ENCODE assay signal across 11 mouse cellular contexts in the genomic region with DNA sequence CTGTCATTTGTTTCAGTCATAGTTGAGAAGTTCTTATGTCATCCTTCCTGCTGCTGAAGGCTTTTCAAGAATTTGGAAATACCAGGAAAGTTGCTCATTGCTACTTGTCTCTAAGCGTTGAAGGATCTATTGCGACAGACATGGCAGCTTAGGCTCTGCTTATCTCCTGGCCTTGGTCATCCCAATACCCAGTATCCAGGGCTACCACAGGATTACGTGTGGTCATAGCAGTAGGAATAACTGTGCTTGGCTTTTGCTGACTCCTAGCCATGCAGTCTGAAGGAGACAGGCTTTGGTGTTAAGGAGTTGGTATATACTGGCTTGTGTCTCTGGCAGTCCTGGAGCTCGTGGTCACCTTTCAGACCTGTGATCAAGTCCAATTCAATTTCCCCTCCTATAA. TPM values are rescaled to one million over a fixed set of nuclear protein-coding genes. Genes with fewer than 3 reads are reported as not detected.
A peak's percentile ranks its signal among the peaks of the same experiment; 100 is the strongest.
DNase-seq lines count a peak whose midpoint lies in the region; ATAC-seq and TF ChIP-seq lines count a peak whose summit lies in the region.
"Had no signal": no experiment of that assay in that cellular context is flagged by ENCODE, and none has a peak within 500 bp of the region (broad histone marks: within the 10 kb centered on the region; RNA-seq: fewer than 3 reads in every experiment).

No protein-coding gene starts in this region.

- no peaks in the 10 kb centered on the region for H3K4me1 ChIP-seq in heart, embryonic 16.5 days (ENCODE audit: control insufficient read depth, insufficient read depth, low read length)
- no peaks in the 10 kb centered on the region for H3K4me1 ChIP-seq in heart, embryonic 12.5 days (replicated peaks)
- H3K4me1 ChIP-seq in lung, postnatal 0 days (ENCODE audit: insufficient read depth, low read depth, low read length): no peaks in the 10 kb centered on the region
- H3K4me1 ChIP-seq: midbrain, embryonic 13.5 days had no signal

- peak overlapping the region; percentile 54 for H3K27ac ChIP-seq in heart, embryonic 16.5 days (ENCODE audit: low read length)
- H3K27ac ChIP-seq in heart, embryonic 12.5 days (ENCODE audit: poor library complexity, severe bottlenecking): no peak overlapping the region
- H3K27ac ChIP-seq in lung, postnatal 0 days (ENCODE audit: low read length): peak overlapping the region; percentile 78
- H3K27ac ChIP-seq: midbrain, embryonic 13.5 days had no signal

- H3K9me3 ChIP-seq in heart, embryonic 16.5 days (replicated peaks; ENCODE audit: control insufficient read depth, low read length): no peaks in the 10 kb centered on the region
- H3K9me3 ChIP-seq in heart, embryonic 12.5 days (replicated peaks): no peaks in the 10 kb centered on the region
- H3K9me3 ChIP-seq in lung, postnatal 0 days (ENCODE audit: low read length): no peaks in the 10 kb centered on the region
- H3K9me3 ChIP-seq: midbrain, embryonic 13.5 days had no signal

- DNase-seq in 416B (ENCODE audit: low read depth): peak; percentile 72
- DNase-seq in adrenal gland, postnatal 10 days: peak; percentile 63
- DNase-seq in lung, postnatal 0 days (ENCODE audit: low spot score): peak; percentile 84
- no peak for DNase-seq in embryo, embryonic 10 days (ENCODE audit: low spot score)
- DNase-seq in embryo, embryonic 11 days: no peak
- no peak for DNase-seq in gastrocnemius, postnatal 36 days
- DNase-seq: liver; thymus, postnatal 36 days had no signal

- intact Hi-C loops in gastrocnemius, postnatal 36 days (cut with DNase I): no loop called here

- no peak overlapping the region for H3K4me2 ChIP-seq in heart, embryonic 16.5 days (ENCODE audit: low read depth, low read length)
- no peak overlapping the region for H3K4me2 ChIP-seq in heart, embryonic 12.5 days
- no peak overlapping the region for H3K4me2 ChIP-seq in lung, postnatal 0 days (replicated peaks; ENCODE audit: low read depth, low read length)
- H3K4me2 ChIP-seq: midbrain, embryonic 13.5 days had no signal

- TF ChIP-seq CTCF in lung, postnatal 0 days (IDR thresholded peaks at IDR 0.05): no peak

- no peaks in the 10 kb centered on the region for H3K27me3 ChIP-seq in heart, embryonic 16.5 days (ENCODE audit: control insufficient read depth, insufficient read depth, low read length)
- no peaks in the 10 kb centered on the region for H3K27me3 ChIP-seq in heart, embryonic 12.5 days (replicated peaks)
- H3K27me3 ChIP-seq in lung, postnatal 0 days (replicated peaks; ENCODE audit: insufficient read depth, low read length): no peaks in the 10 kb centered on the region
- H3K27me3 ChIP-seq: midbrain, embryonic 13.5 days had no signal

- no peak overlapping the region for H3K9ac ChIP-seq in heart, embryonic 16.5 days (ENCODE audit: low read length)
- no peak overlapping the region for H3K9ac ChIP-seq in heart, embryonic 12.5 days
- H3K9ac ChIP-seq in lung, postnatal 0 days (replicated peaks; ENCODE audit: low read depth): no peak overlapping the region
- H3K9ac ChIP-seq: midbrain, embryonic 13.5 days had no signal

- H3K4me3 ChIP-seq in heart, embryonic 16.5 days (ENCODE audit: low read length): no peak overlapping the region
- H3K4me3 ChIP-seq in heart, embryonic 12.5 days: no peak overlapping the region
- no peak overlapping the region for H3K4me3 ChIP-seq in lung, postnatal 0 days (ENCODE audit: low read depth, low read length)
- H3K4me3 ChIP-seq: midbrain, embryonic 13.5 days had no signal

- peaks cover 10% of the 10 kb centered on the region for H3K36me3 ChIP-seq in heart, embryonic 16.5 days (ENCODE audit: control insufficient read depth, insufficient read depth)
- H3K36me3 ChIP-seq in heart, embryonic 12.5 days: peaks cover 70% of the 10 kb centered on the region
- H3K36me3 ChIP-seq in lung, postnatal 0 days (ENCODE audit: insufficient read depth, low read length): peaks cover 13% of the 10 kb centered on the region

- ATAC-seq in heart, embryonic 16.5 days (replicated peaks; ENCODE audit: extremely low read depth, insufficient read depth, low FRiP score): no peak
- no peak for ATAC-seq in heart, embryonic 12.5 days (ENCODE audit: insufficient number of reproducible peaks, low FRiP score)
- ATAC-seq in lung, postnatal 0 days: peak; percentile 32
- ATAC-seq: midbrain, embryonic 13.5 days had no signal

- WGBS in heart, embryonic 16.5 days: 80% methylated on average over 4 of the region's 4 CpGs
- WGBS in heart, embryonic 12.5 days: 74% methylated on average over 4 of the region's 4 CpGs
- WGBS in lung, postnatal 0 days: 58% methylated on average over 4 of the region's 4 CpGs

- TF ChIP-seq EP300 in lung, postnatal 0 days (IDR thresholded peaks at IDR 0.05): no peak

RNA-seq across cellular contexts. Expression of a gene that starts 32.8 kb away (rescaled TPM):
- polyA plus RNA-seq in heart, embryonic 16.5 days (2015; fragmentation: Nextera tagmentation; extraction: Ambion mirVana): 0.74 and 1.1 TPM in 2 replicates
- polyA plus RNA-seq in heart, embryonic 12.5 days (2016; fragmentation: Nextera tagmentation; extraction: Ambion mirVana): 0.88 and 0.92 TPM in 2 replicates
- total RNA-seq in adrenal gland, postnatal 10 days (2021): 1 to 10 TPM; 1.1 to 1.3 TPM
- 0.35 and 0.49 TPM in 2 replicates for polyA plus RNA-seq in lung, postnatal 0 days (2015; fragmentation: Nextera tagmentation; extraction: Ambion mirVana)
- 1 to 10 TPM; 1.3 to 2.0 TPM for total RNA-seq in gastrocnemius, postnatal 36 days (2021)

RNA-seq across cellular contexts. Expression of a gene that starts 39.2 kb away (rescaled TPM):
- 11.1 and 11.8 TPM in 2 replicates for polyA plus RNA-seq in heart, embryonic 16.5 days (2015; fragmentation: Nextera tagmentation; extraction: Ambion mirVana)
- 13.1 and 14.0 TPM in 2 replicates for polyA plus RNA-seq in heart, embryonic 12.5 days (2016; fragmentation: Nextera tagmentation; extraction: Ambion mirVana)
- 10 to 100 TPM; 13.1 to 23.5 TPM for total RNA-seq in adrenal gland, postnatal 10 days (2021)
- polyA plus RNA-seq in lung, postnatal 0 days (2015; fragmentation: Nextera tagmentation; extraction: Ambion mirVana): 12.0 and 12.6 TPM in 2 replicates
- total RNA-seq in gastrocnemius, postnatal 36 days (2021): 1 to 10 TPM; 5.3 to 5.6 TPM

RNA-seq across cellular contexts. Expression of a gene that starts 44.3 kb away (rescaled TPM):
- polyA plus RNA-seq in heart, embryonic 16.5 days (2015; fragmentation: Nextera tagmentation; extraction: Ambion mirVana): 5.0 and 5.8 TPM in 2 replicates
- 2.0 and 2.4 TPM in 2 replicates for polyA plus RNA-seq in heart, embryonic 12.5 days (2016; fragmentation: Nextera tagmentation; extraction: Ambion mirVana)
- 10 to 100 TPM; 10.0 to 10.9 TPM for total RNA-seq in adrenal gland, postnatal 10 days (2021)
- 3.1 and 3.6 TPM in 2 replicates for polyA plus RNA-seq in lung, postnatal 0 days (2015; fragmentation: Nextera tagmentation; extraction: Ambion mirVana)
- total RNA-seq in gastrocnemius, postnatal 36 days (2021): 1 to 10 TPM; 7.7 to 9.5 TPM

Comparison
In these comparisons a context has a peak if more than half of its experiments do, and no peak if none do; other contexts are left out.
1. DNase-seq: peak in 416B (single experiment), adrenal gland, postnatal 10 days (single experiment) and lung, postnatal 0 days (single experiment); none in embryo, embryonic 10 days (single experiment), embryo, embryonic 11 days (single experiment) and gastrocnemius, postnatal 36 days (0 of 2).